13 mouse cellular contexts compared by ENCODE assay signal in genomic region chr5:99284369-99284768, GRCm38 (mm10).
DNase-seq lines count a peak whose midpoint lies in the region; ATAC-seq and TF ChIP-seq lines count a peak whose summit lies in the region.
"Had no signal": no experiment of that assay in that cellular context is flagged by ENCODE, and none has a peak within 500 bp of the region (broad histone marks: within the 10 kb centered on the region; RNA-seq: fewer than 3 reads in every experiment).

No protein-coding gene starts in this region.

- peak; percentile 77 for ATAC-seq in stomach, embryonic 15.5 days (ENCODE audit: insufficient read depth, low FRiP score, low read depth)
- ATAC-seq in cerebellum, adult (ENCODE audit: insufficient number of reproducible peaks, low FRiP score, low TSS enrichment): no peak

- no peaks in the 10 kb centered on the region for H3K9me3 ChIP-seq in stomach, embryonic 15.5 days
- H3K9me3 ChIP-seq: heart, embryonic 10.5 days; liver, embryonic 13.5 days; midbrain, embryonic 12.5 days had no signal

- no peak for TF ChIP-seq CTCF in kidney, adult 2 months (conservative IDR thresholded peaks at IDR 0.05; ENCODE audit: insufficient read depth, insufficient read length, low read depth, low read length)
- no peak for TF ChIP-seq CTCF in lung, adult 2 months (IDR thresholded peaks at IDR 0.05; ENCODE audit: insufficient read depth, low read length)

- 82% methylated on average over 7 of the region's 7 CpGs for WGBS in kidney, adult 2 months
- WGBS in lung, adult 2 months: 51% methylated on average over 7 of the region's 7 CpGs
- 74% methylated on average over 7 of the region's 7 CpGs for WGBS in stomach, embryonic 15.5 days

- no peak overlapping the region for H3K4me3 ChIP-seq in kidney, adult 2 months (ENCODE audit: insufficient read depth, low read depth, low read length)
- H3K4me3 ChIP-seq in lung, adult 2 months (replicated peaks; ENCODE audit: extremely low read depth, low read depth, low read length): no peak overlapping the region
- no peak overlapping the region for H3K4me3 ChIP-seq in stomach, embryonic 15.5 days (replicated peaks)
- H3K4me3 ChIP-seq: heart, embryonic 10.5 days; liver, embryonic 13.5 days; midbrain, embryonic 12.5 days had no signal

- no peak for TF ChIP-seq POLR2A in kidney, adult 2 months (IDR thresholded peaks at IDR 0.05; ENCODE audit: low read depth, low read length)
- TF ChIP-seq POLR2A in lung, adult 2 months (IDR thresholded peaks at IDR 0.05; ENCODE audit: borderline replicate concordance, extremely low read depth, low read depth, low read length): no peak

- peak; percentile 17 for DNase-seq in kidney, adult 2 months
- DNase-seq in kidney, adult 18-20 months: no peak
- peak; percentile 44 for DNase-seq in gonadal fat pad, adult 2 months (ENCODE audit: low read depth)
- peak; percentile 53 for DNase-seq in lung, adult 2 months
- no peak for DNase-seq in B cell, adult 2 months
- DNase-seq: cerebellum, adult 9-10 months; kidney, adult 11 months; liver, embryonic 13.5 days had no signal

- H3K9ac ChIP-seq in stomach, embryonic 15.5 days: no peak overlapping the region
- H3K9ac ChIP-seq: liver, embryonic 13.5 days; midbrain, embryonic 12.5 days had no signal

- no peak overlapping the region for H3K27ac ChIP-seq in kidney, adult 2 months (ENCODE audit: insufficient read depth, low read depth, low read length)
- no peak overlapping the region for H3K27ac ChIP-seq in stomach, embryonic 15.5 days
- H3K27ac ChIP-seq: heart, embryonic 10.5 days; liver, embryonic 13.5 days; midbrain, embryonic 12.5 days had no signal

- H3K4me1 ChIP-seq in kidney, adult 2 months (ENCODE audit: control insufficient read depth, insufficient read depth, low read length): no peaks in the 10 kb centered on the region
- no peaks in the 10 kb centered on the region for H3K4me1 ChIP-seq in lung, adult 2 months (ENCODE audit: control insufficient read depth, insufficient read depth, low read length)
- no peaks in the 10 kb centered on the region for H3K4me1 ChIP-seq in stomach, embryonic 15.5 days
- H3K4me1 ChIP-seq: liver, embryonic 13.5 days had no signal

- H3K36me3 ChIP-seq in kidney, adult 2 months (ENCODE audit: control insufficient read depth, insufficient read depth, low read length): no peaks in the 10 kb centered on the region
- no peaks in the 10 kb centered on the region for H3K36me3 ChIP-seq in stomach, embryonic 15.5 days
- H3K36me3 ChIP-seq: heart, embryonic 10.5 days; liver, embryonic 13.5 days; midbrain, embryonic 12.5 days had no signal

- H3K27me3 ChIP-seq in kidney, adult 2 months (replicated peaks; ENCODE audit: control insufficient read depth, insufficient read depth, low read length): no peaks in the 10 kb centered on the region
- no peaks in the 10 kb centered on the region for H3K27me3 ChIP-seq in stomach, embryonic 15.5 days (replicated peaks)
- H3K27me3 ChIP-seq: CH12.LX; liver, embryonic 13.5 days; midbrain, embryonic 12.5 days had no signal

- no peak overlapping the region for H3K4me2 ChIP-seq in stomach, embryonic 15.5 days
- H3K4me2 ChIP-seq: liver, embryonic 13.5 days; midbrain, embryonic 12.5 days had no signal

Comparison
In these comparisons a context has a peak if more than half of its experiments do, and no peak if none do; other contexts are left out.
1. DNase-seq: peak in kidney, adult 2 months (single experiment), gonadal fat pad, adult 2 months (single experiment) and lung, adult 2 months (single experiment); none in kidney, adult 18-20 months (single experiment) and B cell, adult 2 months (0 of 2).